Mouse (Mus musculus) forelimb bud, embryonic 11.5 days (tissue): Measurements from ENCODE around the gene Gnaz.

Source experiments
- DNase-seq: peaks from one replicate; pipeline ENCODE4 v3.0.0-alpha.2; 2012; ENCODE audit warnings: low read depth, low spot score

Gnaz gene

GRCm38 (mm10) chr10:74966850-74967451 is at the start of gene Gnaz:
Gene Gnaz, plus strand, starts transcription at chr10:74967177.
- DNase-seq = peak; percentile 97

- no peak for DNase-seq
Measured at GRCm38 (mm10) chr10:74919277-74919676, 47.7 kb upstream of the Gnaz start.

- peak; percentile 17 for DNase-seq
Measured at GRCm38 (mm10) chr10:74920853-74921567, 46.0 kb upstream of the Gnaz start.

- DNase-seq = no peak
Measured at GRCm38 (mm10) chr10:74921614-74922013, 45.4 kb upstream of the Gnaz start.

- DNase-seq = no peak
Measured at GRCm38 (mm10) chr10:74922763-74923162, 44.2 kb upstream of the Gnaz start.

GRCm38 (mm10) chr10:74924274-74924673 is 42.7 kb upstream of the Gnaz start:
- no peak for DNase-seq

- peak; percentile 44 for DNase-seq
Measured at GRCm38 (mm10) chr10:74925324-74925723, 41.7 kb upstream of the Gnaz start.

- DNase-seq = no peak
Measured at GRCm38 (mm10) chr10:74928276-74928675, 38.7 kb upstream of the Gnaz start.

GRCm38 (mm10) chr10:74929578-74929977 is 37.4 kb upstream of the Gnaz start:
- DNase-seq = no peak

- no peak for DNase-seq
Measured at GRCm38 (mm10) chr10:74930541-74930940, 36.4 kb upstream of the Gnaz start.

GRCm38 (mm10) chr10:74931631-74932030 is 35.3 kb upstream of the Gnaz start:
- no peak for DNase-seq

- DNase-seq = no peak
Measured at GRCm38 (mm10) chr10:74932487-74932886, 34.5 kb upstream of the Gnaz start.

- DNase-seq = no peak
Measured at GRCm38 (mm10) chr10:74933548-74934190, 33.3 kb upstream of the Gnaz start.

GRCm38 (mm10) chr10:74934521-74934920 is 32.5 kb upstream of the Gnaz start:
- no peak for DNase-seq

GRCm38 (mm10) chr10:74935016-74935415 is 32.0 kb upstream of the Gnaz start:
- DNase-seq = peak; percentile 30

- peak; percentile 27 for DNase-seq
Measured at GRCm38 (mm10) chr10:74937003-74937790, 29.8 kb upstream of the Gnaz start.

- DNase-seq = no peak
Measured at GRCm38 (mm10) chr10:74938410-74938809, 28.6 kb upstream of the Gnaz start.

GRCm38 (mm10) chr10:74939300-74939699 is 27.7 kb upstream of the Gnaz start:
- no peak for DNase-seq

GRCm38 (mm10) chr10:74940795-74941194 is 26.2 kb upstream of the Gnaz start:
- DNase-seq = no peak

- no peak for DNase-seq
Measured at GRCm38 (mm10) chr10:74952830-74953443, 14.0 kb upstream of the Gnaz start.

- DNase-seq = no peak
Measured at GRCm38 (mm10) chr10:74964380-74964779, 2.6 kb upstream of the Gnaz start.
